Mouse (Mus musculus) midbrain, embryonic 11.5 days (tissue): ENCODE measurements around the gene Il1rapl1. TPM values are rescaled to one million over a fixed set of nuclear protein-coding genes. Genes with fewer than 3 reads are reported as not detected.

Source experiments
- ATAC-seq: fragments of 200-750 bp; cut with Nextera tagmentation; 2 replicates; pipeline ENCODE4 v1.8.0; 2017; ENCODE audit warnings: moderate TSS enrichment, moderate library complexity; ENCODE audit not compliant: low FRiP score
- DNase-seq: peaks from one replicate; pipeline ENCODE4 v3.0.0; 2015; ENCODE audit warnings: low spot score; ENCODE audit errors: missing footprints
- H3K27ac ChIP-seq: fragments of 300-500 bp; sonication (generic); 2 replicates; pipeline ENCODE4 v1.5.1; 2014; ENCODE audit warnings: low read depth, low read length
- H3K27me3 ChIP-seq: fragments of 300-500 bp; sonication (generic); 2 replicates; pipeline ENCODE4 v1.6.1; 2014; ENCODE audit warnings: mild to moderate bottlenecking, low read length, moderate library complexity, mixed read lengths; ENCODE audit not compliant: control insufficient read depth, insufficient read depth
- H3K36me3 ChIP-seq: fragments of 300-500 bp; sonication (generic); 2 replicates; pipeline ENCODE4 v1.6.1; 2014; ENCODE audit warnings: mild to moderate bottlenecking, low read length, moderate library complexity, mixed read lengths; ENCODE audit not compliant: control insufficient read depth, insufficient read depth
- H3K4me1 ChIP-seq: fragments of 300-500 bp; sonication (generic); 2 replicates; pipeline ENCODE4 v1.6.1; 2014; ENCODE audit warnings: low read length; ENCODE audit not compliant: control insufficient read depth, insufficient read depth
- H3K4me2 ChIP-seq: fragments of 300-500 bp; sonication (generic); 2 replicates; pipeline ENCODE4 v1.6.1; 2014; ENCODE audit warnings: mild to moderate bottlenecking, moderate library complexity
- H3K4me3 ChIP-seq: fragments of 300-500 bp; sonication (generic); 2 replicates; pipeline ENCODE4 v1.5.1; 2014; ENCODE audit warnings: low read depth, low read length
- H3K9ac ChIP-seq: fragments of 300-500 bp; sonication (generic); 2 replicates; pipeline ENCODE4 v1.6.1; 2014; ENCODE audit warnings: low read length
- H3K9me3 ChIP-seq: fragments of 300-500 bp; sonication (generic); 2 replicates; pipeline ENCODE4 v1.6.1; 2016; ENCODE audit warnings: low read length; ENCODE audit not compliant: control insufficient read depth
- WGBS: fragments of 180-500 bp; shearing (Covaris S2); extraction: QIAGEN DNeasy Blood & Tissue Kit; methylation state at CpG from one replicate; pipeline ENCODE4 v1.1.7; 2014; 5-methylcytosine and 5-hydroxymethylcytosine counted together
- polyA plus RNA-seq: library from polyadenylated mRNA; unstranded; fragments of >200 nt; fragmentation: Nextera tagmentation; extraction: Ambion mirVana; gene quantifications from 2 replicates; pipeline ENCODE4 v1.2.1, GENCODE M21; 2014

The Il1rapl1 gene
- polyA plus RNA-seq, 1 experiment from 2014 or later, result 0.53 TPM

DNA sequence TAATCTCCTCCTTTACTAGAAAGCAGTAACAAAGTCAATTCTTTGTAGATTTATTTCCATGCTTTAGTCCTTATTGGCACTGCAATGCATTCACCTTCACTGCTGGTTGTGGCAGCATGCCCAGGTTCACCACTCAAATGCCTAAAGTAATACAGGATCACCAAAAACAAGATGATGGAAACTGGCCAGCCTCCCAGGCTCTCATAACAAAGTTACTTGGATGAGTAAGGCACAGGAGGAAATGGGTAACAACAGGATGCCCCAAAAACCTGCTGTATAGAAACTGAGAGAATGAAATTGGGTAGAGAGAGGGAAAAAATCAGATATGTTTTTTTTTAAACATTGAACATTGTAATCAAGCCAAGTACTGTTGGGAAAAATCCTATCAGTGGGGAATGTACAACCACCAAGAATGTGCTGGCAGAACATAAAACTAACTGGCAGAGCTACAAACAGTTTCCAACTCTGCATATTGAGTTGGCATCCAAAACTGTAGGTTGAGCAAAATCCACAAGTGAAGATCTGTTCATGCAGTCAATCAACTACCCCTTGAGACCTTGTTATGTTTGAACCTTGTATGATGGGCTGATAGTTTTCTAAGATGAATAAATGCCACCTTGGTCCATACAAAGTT lies 21.4 kb downstream of the Il1rapl1 start:
- H3K4me3 ChIP-seq, result no peak overlapping the region
- DNase-seq (no peak), ATAC-seq (no peak)
- H3K9me3 ChIP-seq, result no peaks in the 10 kb centered on the region
- H3K27me3 ChIP-seq, result no peaks in the 10 kb centered on the region
- H3K36me3 ChIP-seq, result no peaks in the 10 kb centered on the region
- H3K9ac ChIP-seq, result no peak overlapping the region
- H3K27ac ChIP-seq, result no peak overlapping the region
- no peak overlapping the region for H3K4me2 ChIP-seq
- no peaks in the 10 kb centered on the region for H3K4me1 ChIP-seq

DNA sequence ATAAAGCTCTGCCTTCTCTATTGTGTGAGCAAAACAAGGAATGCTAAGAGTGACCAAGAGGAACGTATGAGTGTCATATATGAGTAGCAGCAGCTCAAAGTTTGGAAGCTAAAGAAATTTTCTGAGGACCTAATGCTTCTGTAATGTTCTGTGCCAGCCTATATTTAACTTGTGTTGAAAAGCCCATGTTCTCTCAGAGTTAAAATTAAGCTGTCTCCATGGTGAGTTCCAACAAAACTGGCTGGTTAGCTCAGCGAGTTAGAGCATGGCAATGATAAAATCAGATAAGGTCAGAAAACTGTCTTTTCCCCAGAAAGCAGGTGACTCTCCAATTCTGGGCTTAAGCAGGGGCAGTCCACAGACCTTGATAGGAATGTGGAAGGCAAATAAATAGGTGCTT lies 25.6 kb downstream of the Il1rapl1 start:
- 72% methylated on average over 2 of the region's 2 CpGs for WGBS
- no peaks in the 10 kb centered on the region for H3K27me3 ChIP-seq
- H3K9me3 ChIP-seq, result no peaks in the 10 kb centered on the region
- no peaks in the 10 kb centered on the region for H3K36me3 ChIP-seq
- H3K4me3 ChIP-seq, result no peak overlapping the region
- no peak overlapping the region for H3K9ac ChIP-seq
- ATAC-seq (no peak), DNase-seq (no peak)
- no peak overlapping the region for H3K27ac ChIP-seq
- no peaks in the 10 kb centered on the region for H3K4me1 ChIP-seq
- H3K4me2 ChIP-seq, result no peak overlapping the region

DNA sequence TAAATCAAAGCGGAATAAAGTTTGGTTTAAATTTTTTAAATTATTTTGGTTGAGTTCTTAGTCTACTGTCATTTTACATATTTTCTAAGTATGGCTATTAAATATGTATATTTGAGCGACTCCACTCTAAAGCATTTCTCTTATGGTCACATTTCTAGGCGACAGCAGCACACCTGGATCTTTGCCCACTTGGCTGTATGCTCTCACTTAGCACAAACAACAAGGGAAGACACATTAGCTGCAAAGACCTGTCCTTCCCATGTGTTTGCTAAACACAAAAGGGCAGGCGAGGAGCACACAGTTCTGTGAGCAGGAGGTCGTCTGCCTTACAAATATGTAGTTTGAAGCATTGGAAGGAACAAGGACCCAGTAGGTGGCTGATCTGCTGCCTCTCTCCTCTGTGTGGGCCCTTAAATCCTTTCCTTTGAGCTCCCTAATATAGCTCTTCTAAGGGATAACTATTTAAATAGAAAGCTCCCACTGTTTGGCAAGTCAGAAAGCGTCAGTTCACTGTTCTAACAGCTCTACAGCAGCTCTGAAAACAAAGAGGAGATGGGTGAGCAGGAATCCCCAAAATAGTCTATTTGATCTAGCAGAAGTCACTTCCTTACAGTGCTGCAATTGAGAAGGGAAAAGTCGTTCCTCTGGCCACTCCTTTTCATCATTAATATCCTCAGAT lies 42.6 kb downstream of the Il1rapl1 start:
- no peak overlapping the region for H3K9ac ChIP-seq
- WGBS, result 43% methylated on average over 7 of the region's 7 CpGs

DNA sequence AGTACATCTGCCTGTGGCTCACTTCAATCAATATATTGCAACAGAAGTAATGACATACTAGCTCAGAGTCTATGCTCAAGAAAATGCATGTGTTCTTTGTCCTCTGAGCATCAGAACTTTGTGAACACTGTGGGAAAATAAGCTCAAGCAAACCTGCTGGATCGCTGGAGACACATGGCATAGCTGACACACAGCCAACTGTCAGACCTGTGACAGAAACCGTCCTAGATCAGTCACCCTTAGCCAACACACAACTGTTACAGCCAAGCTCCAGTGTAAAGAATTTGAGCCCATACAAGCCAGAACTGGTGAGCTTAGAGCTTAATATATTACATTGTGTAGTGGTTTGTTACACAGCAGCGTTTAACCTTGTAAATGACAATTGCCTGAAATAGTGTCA lies 45.1 kb downstream of the Il1rapl1 start:
- no peak overlapping the region for H3K9ac ChIP-seq
- H3K9me3 ChIP-seq, result no peaks in the 10 kb centered on the region
- H3K4me1 ChIP-seq, result no peaks in the 10 kb centered on the region
- 79% methylated on average over 3 of the region's 3 CpGs for WGBS
- no peak overlapping the region for H3K4me3 ChIP-seq
- no peaks in the 10 kb centered on the region for H3K27me3 ChIP-seq
- H3K4me2 ChIP-seq, result no peak overlapping the region
- H3K36me3 ChIP-seq, result no peaks in the 10 kb centered on the region
- no peak for DNase-seq
- H3K27ac ChIP-seq, result no peak overlapping the region
- ATAC-seq, result no peak

More for the DNA sequence above, 42.6 kb downstream of the Il1rapl1 start:
- no peak overlapping the region for H3K27ac ChIP-seq
- H3K36me3 ChIP-seq, result no peaks in the 10 kb centered on the region
- no peaks in the 10 kb centered on the region for H3K9me3 ChIP-seq
- no peaks in the 10 kb centered on the region for H3K27me3 ChIP-seq
- no peak overlapping the region for H3K4me3 ChIP-seq
- ATAC-seq, result no peak
- no peak for DNase-seq
- H3K4me1 ChIP-seq, result no peaks in the 10 kb centered on the region
- H3K4me2 ChIP-seq, result no peak overlapping the region

DNA sequence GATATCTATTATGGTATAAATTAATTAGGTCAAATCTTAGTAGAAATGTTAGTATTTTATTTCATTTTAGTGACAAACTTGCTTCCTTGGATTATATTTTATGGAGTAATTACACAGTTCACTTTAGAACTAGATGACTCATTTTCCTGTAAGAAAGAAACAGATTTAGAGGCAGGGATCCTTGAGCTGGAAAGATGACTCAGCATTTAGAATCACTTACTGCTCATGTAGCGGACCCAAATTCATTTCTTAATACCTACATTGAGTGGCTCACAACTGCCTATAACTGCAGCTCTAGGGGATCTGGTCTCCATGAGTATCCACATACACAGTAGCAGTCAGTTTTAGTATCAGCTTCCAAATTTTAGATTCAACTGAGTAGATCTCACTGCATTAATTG lies 71.9 kb downstream of the Il1rapl1 start:
- WGBS, result 80% methylated on average over 1 of the region's 1 CpGs
- Histone ChIP-seq H3K4me3 (no peak overlapping the region), H3K4me2 (no peak overlapping the region), H3K9ac (no peak overlapping the region), H3K4me1 (no peaks in the 10 kb centered on the region), H3K27ac (no peak overlapping the region), H3K9me3 (no peaks in the 10 kb centered on the region), H3K27me3 (no peaks in the 10 kb centered on the region), H3K36me3 (no peaks in the 10 kb centered on the region)
- DNase-seq (no peak), ATAC-seq (no peak)

DNA sequence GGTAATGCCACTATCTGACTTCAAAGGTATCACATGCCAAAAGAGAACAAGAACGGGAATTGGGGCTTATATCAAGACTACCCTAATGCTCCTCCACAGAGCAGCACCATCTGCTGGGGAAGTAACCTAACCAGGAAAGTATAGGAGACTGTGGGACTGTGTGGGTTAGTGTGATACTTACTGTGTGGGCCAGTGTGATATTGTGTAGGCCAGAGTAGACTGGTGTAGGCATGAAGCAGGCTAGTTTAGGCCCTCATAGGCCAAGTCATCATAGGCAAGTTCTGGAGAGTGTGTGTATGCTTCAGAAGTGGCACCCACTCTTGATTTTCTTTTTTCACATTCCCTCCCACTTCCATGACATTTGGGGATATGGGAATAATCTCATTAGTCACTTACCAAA lies 76.5 kb downstream of the Il1rapl1 start:
- ATAC-seq, result no peak
- Histone ChIP-seq H3K4me3 (no peak overlapping the region), H3K9ac (no peak overlapping the region), H3K27ac (no peak overlapping the region), H3K36me3 (no peaks in the 10 kb centered on the region), H3K4me1 (no peaks in the 10 kb centered on the region), H3K4me2 (no peak overlapping the region), H3K9me3 (no peaks in the 10 kb centered on the region), H3K27me3 (no peaks in the 10 kb centered on the region)
- 58% methylated on average over 1 of the region's 1 CpGs for WGBS
- no peak for DNase-seq

DNA sequence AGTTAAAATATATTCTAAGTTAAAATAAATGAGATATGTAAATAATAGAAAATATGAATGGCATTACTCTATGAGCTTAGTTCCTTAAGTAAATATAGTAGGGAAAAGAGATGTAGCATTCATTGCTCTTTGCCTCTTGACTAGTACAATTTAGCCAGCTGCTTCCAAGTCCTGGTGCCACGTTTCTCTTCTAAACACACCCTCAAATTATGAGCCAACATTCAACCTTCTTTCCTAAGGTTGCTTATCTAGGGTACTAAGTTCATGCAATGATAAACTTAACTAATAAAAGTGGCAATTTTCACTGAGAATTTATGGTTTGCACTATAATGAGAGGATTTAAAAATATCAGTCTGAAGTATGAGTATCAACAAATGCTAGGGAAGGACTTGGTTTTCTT lies 218.3 kb downstream of the Il1rapl1 start:
- no peak overlapping the region for H3K9ac ChIP-seq
- 84% methylated on average over 1 of the region's 1 CpGs for WGBS
- no peak overlapping the region for H3K27ac ChIP-seq
- H3K4me1 ChIP-seq, result no peaks in the 10 kb centered on the region
- no peaks in the 10 kb centered on the region for H3K9me3 ChIP-seq
- ATAC-seq (no peak), DNase-seq (no peak)
- no peak overlapping the region for H3K4me2 ChIP-seq
- H3K4me3 ChIP-seq, result no peak overlapping the region
- no peaks in the 10 kb centered on the region for H3K27me3 ChIP-seq
- no peaks in the 10 kb centered on the region for H3K36me3 ChIP-seq

DNA sequence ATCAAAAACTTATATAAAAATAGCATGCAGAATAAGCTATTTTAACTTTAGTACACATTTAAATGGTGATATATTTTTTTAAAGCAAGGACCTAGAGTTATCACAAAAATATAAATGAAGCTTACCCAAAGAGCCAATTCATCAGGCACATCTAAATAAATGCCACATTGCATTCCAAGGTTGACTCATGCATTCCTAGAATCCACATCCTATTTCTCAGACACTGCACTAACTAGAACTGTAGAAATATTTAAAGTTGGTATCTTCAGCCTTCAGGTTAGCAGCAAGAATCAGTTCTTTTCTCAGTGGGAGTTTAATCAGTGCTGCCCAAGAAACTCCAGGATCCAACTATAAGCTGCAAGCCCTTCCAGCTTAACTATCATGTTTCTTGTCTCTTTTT lies 223.5 kb downstream of the Il1rapl1 start:
- H3K4me3 ChIP-seq, result no peak overlapping the region
- H3K9me3 ChIP-seq, result no peaks in the 10 kb centered on the region
- H3K4me2 ChIP-seq, result no peak overlapping the region
- no peak for ATAC-seq
- H3K36me3 ChIP-seq, result no peaks in the 10 kb centered on the region
- no peak for DNase-seq
- H3K27me3 ChIP-seq, result no peaks in the 10 kb centered on the region
- no peaks in the 10 kb centered on the region for H3K4me1 ChIP-seq
- H3K9ac ChIP-seq, result no peak overlapping the region
- H3K27ac ChIP-seq, result no peak overlapping the region

DNA sequence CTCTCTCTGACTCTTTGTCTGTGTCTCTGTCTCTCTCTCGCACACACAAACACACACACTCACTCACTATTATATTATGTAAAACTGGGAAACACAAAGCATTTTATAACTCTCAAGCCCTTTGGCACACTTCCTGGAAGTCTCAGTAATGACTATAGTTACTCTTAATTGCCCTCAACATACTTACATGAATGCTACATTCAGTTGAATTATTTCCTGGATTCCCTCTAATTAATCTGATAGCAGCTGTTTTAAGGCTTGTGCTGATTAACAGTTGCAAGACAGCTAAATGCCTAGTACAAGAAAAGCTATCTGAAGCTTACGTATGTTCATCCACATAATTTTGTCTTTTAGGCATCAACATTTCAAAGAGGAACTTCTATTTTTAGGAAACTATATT lies 261.3 kb downstream of the Il1rapl1 start:
- no peak for ATAC-seq
- no peaks in the 10 kb centered on the region for H3K4me1 ChIP-seq
- H3K9me3 ChIP-seq, result no peaks in the 10 kb centered on the region
- no peak for DNase-seq
- no peak overlapping the region for H3K4me2 ChIP-seq
- no peaks in the 10 kb centered on the region for H3K36me3 ChIP-seq
- no peak overlapping the region for H3K9ac ChIP-seq
- no peak overlapping the region for H3K4me3 ChIP-seq
- no peaks in the 10 kb centered on the region for H3K27me3 ChIP-seq
- 81% methylated on average over 2 of the region's 2 CpGs for WGBS
- H3K27ac ChIP-seq, result no peak overlapping the region
